Mouse (Mus musculus) kidney, embryonic 16.5 days (tissue): Measurements from ENCODE around the gene Lmln. TPM values are rescaled to one million over a fixed set of nuclear protein-coding genes. Genes with fewer than 3 reads are reported as not detected.

Experiments
- ATAC-seq: fragments of 200-750 bp; cut with Nextera tagmentation; 2 replicates; pipeline ENCODE4 v1.8.0; 2017; ENCODE audit warnings: moderate TSS enrichment; ENCODE audit not compliant: low FRiP score, low TSS enrichment
- H3K27ac ChIP-seq: fragments of 300-500 bp; sonication (generic); 2 replicates; pipeline ENCODE4 v1.5.1; 2014; ENCODE audit warnings: low read length
- H3K27me3 ChIP-seq: fragments of 300-500 bp; sonication (generic); 2 replicates; pipeline ENCODE4 v1.6.1; 2014; ENCODE audit warnings: low read length, control low read depth, mixed read lengths; ENCODE audit not compliant: insufficient read depth
- H3K36me3 ChIP-seq: fragments of 300-500 bp; sonication (generic); 2 replicates; pipeline ENCODE4 v1.6.1; 2014; ENCODE audit warnings: low read length, control low read depth, mixed read lengths; ENCODE audit not compliant: insufficient read depth
- H3K4me1 ChIP-seq: fragments of 300-500 bp; sonication (generic); 2 replicates; pipeline ENCODE4 v1.6.1; 2014; ENCODE audit warnings: low read length, control low read depth, mixed read lengths; ENCODE audit not compliant: insufficient read depth
- H3K4me2 ChIP-seq: fragments of 300-500 bp; sonication (generic); replicated peaks from 2 replicates; pipeline ENCODE4 v1.6.1; 2014; ENCODE audit warnings: low read depth, low read length
- H3K4me3 ChIP-seq: fragments of 300-500 bp; sonication (generic); 2 replicates; pipeline ENCODE4 v1.5.1; 2014; ENCODE audit warnings: mild to moderate bottlenecking, low read length
- H3K9ac ChIP-seq: fragments of 300-500 bp; sonication (generic); replicated peaks from 2 replicates; pipeline ENCODE4 v1.6.1; 2014; ENCODE audit warnings: low read length
- H3K9me3 ChIP-seq: fragments of 300-500 bp; sonication (generic); 2 replicates; pipeline ENCODE4 v1.6.1; 2016; ENCODE audit warnings: low read length, control low read depth
- WGBS: fragments of 180-500 bp; shearing (Covaris S2); extraction: QIAGEN DNeasy Blood & Tissue Kit; methylation state at CpG from one replicate; pipeline ENCODE4 v1.1.7; 2014; 5-methylcytosine and 5-hydroxymethylcytosine counted together
- polyA plus RNA-seq: library from polyadenylated mRNA; unstranded; fragments of >200 nt; fragmentation: Nextera tagmentation; extraction: Ambion mirVana; gene quantifications from 2 replicates; pipeline ENCODE4 v1.2.1, GENCODE M21; 2015

Lmln gene
- 3.1 and 4.0 TPM in 2 replicates for polyA plus RNA-seq

DNA sequence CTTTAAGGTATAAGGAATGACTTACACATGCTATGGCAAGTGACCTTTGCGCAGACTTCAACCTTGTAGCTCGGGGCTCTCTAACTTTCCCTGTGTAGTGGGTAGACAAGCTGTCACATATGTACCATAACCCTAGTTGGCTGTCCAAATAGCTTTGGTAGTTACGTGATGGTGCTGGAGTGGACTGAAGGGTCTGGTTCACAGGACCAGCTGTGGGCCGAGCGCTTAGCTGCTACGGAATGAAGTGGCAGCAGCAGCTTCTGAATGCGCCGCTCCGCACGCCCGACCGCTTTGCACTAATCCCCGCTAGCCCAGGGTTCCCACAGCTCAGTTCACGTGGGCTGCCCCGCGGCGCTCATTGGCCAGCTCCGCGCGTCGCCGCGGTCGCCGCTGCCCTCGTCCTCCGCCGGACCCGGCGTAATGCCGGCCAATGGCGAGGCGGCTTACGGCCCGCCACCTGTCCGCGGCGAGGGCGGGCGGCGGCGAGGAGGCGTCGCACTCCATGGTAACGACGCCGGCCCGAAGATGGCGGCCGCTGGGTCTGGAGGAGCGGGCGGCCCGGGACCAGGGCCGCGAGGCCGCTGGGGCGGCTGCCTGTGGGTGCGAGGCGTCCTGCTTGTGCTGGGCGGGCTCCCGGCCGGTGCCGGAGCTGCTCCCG is at the start of gene Lmln:
Lmln (plus strand) TSS at position 498 of the 658 bp plus-strand sequence.
- peaks cover 34% of the 10 kb centered on the region for H3K36me3 ChIP-seq
- H3K4me1 ChIP-seq: peaks cover 33% of the 10 kb centered on the region
- H3K4me2 ChIP-seq: peak within 1 kb of the TSS; percentile 80
- H3K9me3 ChIP-seq: no peaks in the 10 kb centered on the region
- no peaks in the 10 kb centered on the region for H3K27me3 ChIP-seq
- H3K27ac ChIP-seq: peak within 1 kb of the TSS; percentile 79
- under 1% methylated on average over 58 of the region's 64 CpGs for WGBS
- peak; percentile 99 for ATAC-seq
- peak within 1 kb of the TSS; percentile 61 for H3K4me3 ChIP-seq
- H3K9ac ChIP-seq: peak within 1 kb of the TSS; percentile 65

DNA sequence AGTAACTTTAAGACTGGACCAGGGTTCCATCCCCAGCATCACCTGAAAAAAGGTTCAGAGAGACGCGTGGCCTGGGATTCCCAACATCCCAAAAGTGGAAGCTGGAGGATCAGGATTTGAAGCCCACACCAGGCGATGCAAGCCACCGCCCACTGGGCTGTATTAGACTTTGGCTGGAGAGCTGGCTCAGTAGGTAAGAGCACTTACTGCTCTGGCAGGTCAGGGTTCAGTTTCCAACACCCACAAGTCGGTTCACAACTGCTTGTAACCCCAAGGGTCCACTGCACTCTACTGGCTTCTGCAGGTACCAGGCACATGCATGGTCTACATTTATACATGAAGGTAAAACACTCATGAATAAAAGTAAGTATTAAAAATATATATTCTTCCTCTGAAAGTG is 48.5 kb upstream of the Lmln start:
- no peak for ATAC-seq
- Histone ChIP-seq H3K27me3 (no peaks in the 10 kb centered on the region), H3K9me3 (no peaks in the 10 kb centered on the region), H3K9ac (no peak overlapping the region), H3K4me2 (no peak overlapping the region), H3K36me3 (peaks cover 45% of the 10 kb centered on the region), H3K4me1 (0 out of 2 replicates have a peak, but pooled peaks cover 3% of the 10 kb centered on the region), H3K4me3 (no peak overlapping the region), H3K27ac (no peak overlapping the region)
- 93% methylated on average over 5 of the region's 5 CpGs for WGBS

DNA sequence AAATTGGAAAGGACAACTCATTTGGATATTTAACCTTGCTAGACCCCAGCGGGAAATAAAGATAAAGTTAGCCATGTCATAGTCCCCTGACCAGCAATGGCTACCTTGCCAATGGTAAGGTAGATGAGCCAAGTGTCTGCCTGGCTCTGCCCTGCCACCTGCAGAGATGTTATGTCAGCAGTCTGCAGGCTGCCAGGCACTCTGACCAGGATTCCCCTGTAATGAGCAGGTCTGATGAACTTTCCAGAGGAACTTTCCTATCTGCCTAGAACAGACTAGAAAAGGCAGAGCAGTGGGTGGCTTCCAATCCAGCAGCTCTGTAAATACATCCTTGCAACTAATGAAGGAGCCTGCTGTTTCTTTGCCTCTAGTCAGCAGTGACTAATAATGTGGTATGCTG is 47.4 kb upstream of the Lmln start:
- Histone ChIP-seq H3K36me3 (peaks cover 36% of the 10 kb centered on the region), H3K4me2 (no peak overlapping the region), H3K9ac (no peak overlapping the region), H3K27ac (no peak overlapping the region), H3K27me3 (no peaks in the 10 kb centered on the region), H3K4me3 (no peak overlapping the region), H3K4me1 (0 out of 2 replicates have a peak, but pooled peaks cover 3% of the 10 kb centered on the region), H3K9me3 (no peaks in the 10 kb centered on the region)
- ATAC-seq: no peak
- WGBS: 91% methylated on average over 1 of the region's 1 CpGs

DNA sequence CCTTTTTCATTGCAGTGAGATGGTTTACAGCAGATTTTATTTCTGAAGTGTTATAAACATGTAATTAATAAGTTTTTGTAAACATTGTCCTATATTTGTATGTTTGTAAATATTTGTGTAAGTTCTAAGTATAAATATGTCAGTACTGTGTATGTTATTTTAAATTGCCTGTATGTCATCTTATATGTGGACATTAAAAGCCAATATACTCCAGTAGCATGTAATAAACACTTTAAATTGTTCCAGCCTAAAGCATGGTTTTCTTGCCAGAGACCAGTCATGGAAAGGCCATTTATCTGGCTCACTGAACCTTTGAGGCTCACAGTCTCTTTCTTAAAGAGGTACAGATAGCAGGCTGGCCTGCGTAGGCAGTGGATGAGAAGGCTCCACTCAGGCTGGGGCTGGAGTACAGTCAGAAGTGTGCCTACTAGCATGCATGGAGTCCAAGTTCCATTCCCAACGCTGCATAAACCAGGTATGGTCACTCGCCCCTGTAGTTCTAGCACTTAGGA is 46.9 kb upstream of the Lmln start:
- H3K36me3 ChIP-seq: peaks cover 34% of the 10 kb centered on the region
- 0 out of 2 replicates have a peak, but pooled peaks cover 3% of the 10 kb centered on the region for H3K4me1 ChIP-seq
- WGBS: 95% methylated on average over 3 of the region's 3 CpGs
- no peaks in the 10 kb centered on the region for H3K9me3 ChIP-seq
- no peaks in the 10 kb centered on the region for H3K27me3 ChIP-seq
- H3K27ac ChIP-seq: no peak overlapping the region
- H3K4me3 ChIP-seq: no peak overlapping the region
- H3K9ac ChIP-seq: no peak overlapping the region
- no peak for ATAC-seq
- no peak overlapping the region for H3K4me2 ChIP-seq

DNA sequence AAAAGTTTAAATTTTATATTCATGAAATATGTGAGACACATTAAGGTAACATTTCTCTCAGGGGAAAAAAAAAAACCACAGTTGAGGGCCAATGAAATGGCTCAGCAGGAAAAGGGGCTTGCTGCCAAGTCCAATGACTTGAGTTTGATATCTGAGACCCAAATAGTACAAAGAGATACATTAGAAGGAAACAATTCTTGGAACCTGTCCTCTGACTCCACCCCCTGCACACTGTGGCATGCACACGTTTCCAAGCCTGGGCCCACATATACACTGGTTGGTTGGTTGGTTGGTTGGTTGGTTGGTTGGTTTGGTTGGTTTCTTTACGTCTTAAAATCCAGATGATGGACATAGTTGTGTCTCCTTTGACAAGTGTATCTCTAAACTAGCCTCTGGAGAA is 46.3 kb upstream of the Lmln start:
- Histone ChIP-seq H3K36me3 (peaks cover 34% of the 10 kb centered on the region), H3K4me1 (0 out of 2 replicates have a peak, but pooled peaks cover 3% of the 10 kb centered on the region)
- whole genome bisulfite sequencing: 89% methylated on average over 2 of the region's 2 CpGs

DNA sequence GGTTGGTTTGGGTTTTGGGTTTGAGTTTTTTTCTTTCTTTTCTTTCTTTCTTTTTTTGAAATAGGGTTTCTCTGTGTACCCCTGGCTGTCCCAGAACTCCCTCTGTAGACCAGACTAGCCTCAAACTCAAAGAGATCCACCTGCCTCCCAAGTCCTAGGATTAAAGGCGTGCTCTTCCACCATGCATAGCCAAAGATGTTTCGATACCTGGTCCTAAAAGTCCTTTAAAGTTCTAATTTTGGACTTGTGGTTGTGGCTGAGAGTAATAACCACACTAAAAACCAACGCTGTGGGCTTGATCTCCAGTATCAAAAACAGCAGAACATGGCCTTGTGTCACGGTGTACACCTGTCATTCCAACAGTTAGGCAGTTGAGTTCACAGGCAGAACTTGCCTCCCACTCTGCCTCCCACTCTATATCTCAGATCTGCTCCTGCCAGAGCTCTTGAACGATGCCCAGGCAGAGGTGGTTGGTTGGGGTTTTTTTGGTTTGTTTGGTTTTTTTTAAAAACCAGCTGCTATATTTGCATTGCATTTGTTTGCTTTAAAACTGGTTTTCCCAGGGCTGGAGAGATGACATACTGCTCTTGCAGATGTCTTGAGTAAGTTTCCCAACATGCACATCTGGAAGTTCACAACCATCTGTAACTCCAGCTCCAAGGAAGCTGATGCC is 44.5 kb upstream of the Lmln start:
- no peak for ATAC-seq
- WGBS: 74% methylated on average over 5 of the region's 5 CpGs

More for the DNA sequence above, 46.3 kb upstream of the Lmln start:
- H3K27me3 ChIP-seq: no peaks in the 10 kb centered on the region
- ATAC-seq: no peak
- no peak overlapping the region for H3K27ac ChIP-seq
- no peaks in the 10 kb centered on the region for H3K9me3 ChIP-seq
- no peak overlapping the region for H3K4me3 ChIP-seq
- H3K9ac ChIP-seq: no peak overlapping the region
- H3K4me2 ChIP-seq: no peak overlapping the region

DNA sequence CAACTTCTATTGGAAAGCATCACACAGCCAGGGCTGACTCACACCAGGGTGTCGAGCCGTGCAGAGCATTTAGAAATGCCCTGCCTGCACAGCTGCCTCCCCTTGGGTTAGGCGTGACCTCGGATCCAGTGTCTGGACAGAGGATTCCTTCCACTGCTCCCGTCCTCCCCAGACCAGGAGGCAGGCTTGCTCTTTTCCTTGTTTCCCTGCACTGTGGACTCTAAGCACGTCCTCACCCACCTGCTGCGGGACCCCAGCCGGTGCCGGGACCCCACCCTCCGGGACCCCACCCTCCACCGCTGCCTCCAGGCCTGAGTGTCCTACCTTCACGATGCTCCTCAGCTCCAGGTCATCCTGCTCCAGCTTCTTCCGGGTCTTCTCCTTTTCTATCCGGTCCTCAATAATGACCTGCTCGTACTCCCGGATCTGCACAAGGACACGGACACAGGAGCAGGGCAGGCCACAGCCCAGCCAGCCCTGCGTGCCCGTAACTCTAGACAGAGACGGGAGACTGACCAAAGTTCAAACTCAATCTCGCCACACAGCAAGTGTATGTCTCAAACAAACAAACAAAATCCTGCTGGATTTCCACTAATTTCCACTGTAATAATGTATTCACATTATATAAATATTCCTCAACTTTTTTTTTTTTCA is 43.1 kb upstream of the Lmln start:
- 44% methylated on average over 21 of the region's 21 CpGs for WGBS
- Histone ChIP-seq H3K4me3 (peak overlapping the region; percentile 24), H3K9ac (peak overlapping the region; percentile 55)

More for the DNA sequence above, 44.5 kb upstream of the Lmln start:
- Histone ChIP-seq H3K27me3 (no peaks in the 10 kb centered on the region), H3K36me3 (peaks cover 23% of the 10 kb centered on the region), H3K9ac (no peak overlapping the region), H3K4me3 (no peak overlapping the region), H3K4me1 (0 out of 2 replicates have a peak, but pooled peaks cover 3% of the 10 kb centered on the region), H3K4me2 (no peak overlapping the region), H3K27ac (no peak overlapping the region), H3K9me3 (no peaks in the 10 kb centered on the region)

DNA sequence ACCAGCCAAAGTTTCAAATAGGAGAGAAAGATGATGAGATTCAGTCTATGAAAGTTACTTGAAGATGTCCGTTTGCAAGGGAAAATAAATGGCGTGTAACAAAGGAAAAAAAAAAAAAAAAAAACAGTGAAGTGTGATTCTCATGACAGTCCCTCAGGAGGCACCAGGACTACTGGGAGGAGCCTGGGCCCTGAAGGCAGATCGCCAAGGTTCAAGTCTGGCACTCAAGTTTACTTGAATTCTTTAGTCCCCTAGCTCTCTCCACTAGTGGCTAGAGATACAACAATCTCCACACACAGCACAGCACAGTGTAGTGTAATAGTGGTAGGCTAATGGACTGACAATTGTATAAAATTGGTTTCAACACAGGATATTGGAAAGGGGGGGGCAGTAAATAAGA is 40.9 kb upstream of the Lmln start:
- ATAC-seq: no peak
- no peaks in the 10 kb centered on the region for H3K27me3 ChIP-seq
- 0 out of 2 replicates have a peak, but pooled peaks cover 3% of the 10 kb centered on the region for H3K4me1 ChIP-seq
- H3K9me3 ChIP-seq: no peaks in the 10 kb centered on the region
- no peak overlapping the region for H3K4me3 ChIP-seq
- no peak overlapping the region for H3K9ac ChIP-seq
- no peak overlapping the region for H3K4me2 ChIP-seq
- no peak overlapping the region for H3K27ac ChIP-seq
- 0 out of 2 replicates have a peak, but pooled peaks cover 2% of the 10 kb centered on the region for H3K36me3 ChIP-seq
- WGBS: 73% methylated on average over 3 of the region's 3 CpGs

More for the DNA sequence above, 43.1 kb upstream of the Lmln start:
- Histone ChIP-seq H3K27ac (peak overlapping the region; percentile 87), H3K27me3 (no peaks in the 10 kb centered on the region), H3K36me3 (peaks cover 11% of the 10 kb centered on the region; the same call in 1 of the 2 replicates), H3K9me3 (no peaks in the 10 kb centered on the region), H3K4me1 (0 out of 2 replicates have a peak, but pooled peaks cover 3% of the 10 kb centered on the region), H3K4me2 (peak overlapping the region; percentile 46)
- ATAC-seq: peak; percentile 87

DNA sequence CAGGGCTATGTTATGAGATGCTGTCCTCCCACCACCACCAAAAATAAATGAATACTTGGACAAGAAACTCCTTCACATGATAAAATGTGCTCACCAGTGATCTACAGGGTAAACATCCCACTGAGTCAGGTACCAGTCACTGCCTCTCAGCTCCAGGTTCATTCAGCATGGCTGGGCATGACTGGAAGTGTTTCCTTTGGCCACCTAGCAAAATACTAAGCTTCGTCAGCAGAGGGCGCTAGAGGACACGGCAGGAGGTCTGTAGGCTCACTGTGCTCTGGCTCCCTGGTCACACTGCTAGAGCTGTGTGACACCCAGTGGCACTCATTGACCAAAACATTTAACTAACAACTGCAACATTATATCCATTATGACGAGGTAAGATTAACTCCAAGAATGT is 38.6 kb upstream of the Lmln start:
- H3K36me3 ChIP-seq: no peaks in the 10 kb centered on the region
- no peak overlapping the region for H3K4me2 ChIP-seq
- no peak overlapping the region for H3K9ac ChIP-seq
- H3K9me3 ChIP-seq: no peaks in the 10 kb centered on the region
- ATAC-seq: 0 out of 2 replicates have a peak, but pooled peaks have one; percentile 60
- 5% methylated on average over 4 of the region's 4 CpGs for WGBS
- H3K4me1 ChIP-seq: no peaks in the 10 kb centered on the region
- no peaks in the 10 kb centered on the region for H3K27me3 ChIP-seq
- H3K4me3 ChIP-seq: no peak overlapping the region
- no peak overlapping the region for H3K27ac ChIP-seq
